Mouse (Mus musculus): ENCODE data around the gene Dguok. TPM values are rescaled to one million over a fixed set of nuclear protein-coding genes. Genes with fewer than 3 reads are reported as not detected.

Dguok gene
- total RNA-seq (2017), result 52.6 and 55.5 TPM in 2 replicates

DNA sequence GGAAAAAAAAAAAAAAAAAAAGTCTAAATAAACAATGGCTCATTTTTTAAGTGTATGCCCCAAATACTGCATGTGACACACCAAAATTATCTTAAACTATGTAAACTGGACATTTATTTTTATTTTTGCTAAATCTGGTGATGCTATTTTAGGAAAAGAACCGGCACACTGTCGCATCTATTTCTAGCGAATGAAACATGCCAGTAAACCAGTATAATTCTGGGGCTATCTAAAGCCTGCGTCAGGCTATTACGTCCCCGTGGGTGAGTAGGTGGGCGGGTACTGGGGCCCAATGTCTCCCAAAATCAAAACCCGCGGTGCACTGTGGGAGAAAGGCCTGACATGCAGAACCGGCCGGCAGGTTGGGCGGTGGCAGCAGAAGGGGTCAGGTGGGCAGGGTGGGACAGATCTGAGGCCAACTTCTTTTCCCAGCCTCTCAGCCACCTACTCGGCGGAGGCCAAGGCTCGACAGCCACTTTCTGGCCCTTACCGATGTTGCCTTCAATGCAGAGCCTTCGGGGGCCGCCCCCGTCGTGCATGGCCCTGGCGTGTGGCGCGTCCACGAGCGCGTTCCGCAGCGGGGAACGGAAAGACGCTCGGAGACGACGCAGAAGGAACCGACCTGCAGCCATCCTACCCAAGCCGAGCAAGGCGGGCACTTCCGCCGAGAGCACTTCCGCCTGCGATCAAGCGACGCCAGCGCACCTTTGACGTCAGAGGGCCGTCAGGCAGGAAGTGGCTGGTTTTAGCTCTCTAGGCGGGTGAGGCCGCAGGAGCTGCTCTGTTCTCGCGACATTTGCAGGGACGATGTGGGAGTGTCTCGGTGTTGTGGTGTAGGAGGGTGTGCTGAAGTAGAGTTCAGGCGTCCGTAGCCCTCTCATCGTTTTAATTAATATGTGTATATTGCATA is at the start of gene Dguok:
Gene Dguok (minus strand): TSS at position 712 of the 910 bp plus-strand sequence.
- peak; percentile 92 to 94 for ATAC-seq (replicated peaks in 1 of 2; ENCODE audit: insufficient read depth in 1 of 2, low FRiP score in 2 of 2, low TSS enrichment in 1 of 2, low read depth in 1 of 2, poor library complexity in 2 of 2, severe bottlenecking in 2 of 2)

DNA sequence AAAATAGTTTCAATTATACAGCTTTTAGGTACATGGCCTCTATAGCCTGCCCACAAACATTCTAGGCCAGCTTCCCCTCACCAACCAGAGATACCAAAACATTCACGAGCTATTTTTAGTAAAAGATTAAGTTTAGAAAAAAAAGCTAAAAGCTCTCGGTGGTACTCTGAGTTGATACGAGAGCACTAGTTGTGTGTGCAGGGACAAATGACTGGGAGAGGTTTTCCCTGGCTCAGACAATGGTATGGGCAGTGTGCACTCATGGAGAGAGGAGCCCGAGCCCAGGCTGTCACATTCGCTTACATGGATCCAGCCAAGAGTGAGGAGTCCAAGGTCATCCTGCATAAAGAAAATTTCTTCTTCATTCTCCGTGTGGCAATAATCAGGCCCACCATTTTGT is 49.2 kb upstream of the Dguok start:
- no peak for ATAC-seq (replicated peaks in 1 of 2; ENCODE audit: insufficient read depth in 1 of 2, low FRiP score in 2 of 2, low TSS enrichment in 1 of 2, low read depth in 1 of 2, poor library complexity in 2 of 2, severe bottlenecking in 2 of 2)

DNA sequence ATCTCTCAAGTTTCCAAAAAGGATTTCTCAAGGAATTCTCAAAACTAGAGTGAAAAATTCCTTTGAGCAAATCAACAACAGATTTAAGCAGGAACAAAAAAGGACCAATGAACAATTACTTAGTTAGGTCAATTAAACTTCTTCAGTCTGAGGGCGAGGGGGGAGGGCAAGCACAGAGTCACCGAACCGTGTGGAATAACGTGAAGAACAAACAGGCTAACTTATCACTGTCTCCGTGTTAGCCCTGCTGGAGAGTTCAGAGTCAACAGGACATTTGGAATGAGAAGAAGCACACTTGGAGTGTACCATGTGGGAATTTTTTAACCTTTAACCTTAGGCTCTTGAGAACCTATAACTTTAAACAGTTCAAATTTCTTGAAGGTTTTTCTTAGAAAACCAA is 41.6 kb upstream of the Dguok start:
- ATAC-seq (replicated peaks in 1 of 2; ENCODE audit: insufficient read depth in 1 of 2, low FRiP score in 2 of 2, low TSS enrichment in 1 of 2, low read depth in 1 of 2, poor library complexity in 2 of 2, severe bottlenecking in 2 of 2), result no peak

DNA sequence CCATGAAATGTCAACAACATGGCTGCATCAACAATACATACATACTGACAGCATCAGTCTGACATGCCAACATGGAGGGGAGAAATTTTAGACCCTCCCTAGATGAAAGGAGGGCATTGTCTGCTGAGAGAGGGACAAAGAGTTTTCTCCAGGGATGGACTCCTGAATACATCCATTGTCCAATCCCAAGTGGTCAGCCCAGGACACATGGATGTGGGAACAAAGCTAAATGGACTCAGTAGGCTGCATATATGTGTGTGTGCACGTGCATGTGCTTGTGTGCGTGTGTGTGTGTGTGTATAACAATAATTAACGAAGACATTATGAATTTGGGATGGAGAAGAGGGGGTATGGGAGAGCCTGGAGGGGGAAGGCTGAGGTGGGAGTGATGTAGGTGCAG is 39.0 kb upstream of the Dguok start:
- ATAC-seq (replicated peaks in 1 of 2; ENCODE audit: insufficient read depth in 1 of 2, low FRiP score in 2 of 2, low TSS enrichment in 1 of 2, low read depth in 1 of 2, poor library complexity in 2 of 2, severe bottlenecking in 2 of 2), result no peak

GRCm38 (mm10) chr6:83541756-83542456 is 35.1 kb upstream of the Dguok start:
- no peak for ATAC-seq (replicated peaks in 1 of 2; ENCODE audit: insufficient read depth in 1 of 2, low FRiP score in 2 of 2, low TSS enrichment in 1 of 2, low read depth in 1 of 2, poor library complexity in 2 of 2, severe bottlenecking in 2 of 2)

DNA sequence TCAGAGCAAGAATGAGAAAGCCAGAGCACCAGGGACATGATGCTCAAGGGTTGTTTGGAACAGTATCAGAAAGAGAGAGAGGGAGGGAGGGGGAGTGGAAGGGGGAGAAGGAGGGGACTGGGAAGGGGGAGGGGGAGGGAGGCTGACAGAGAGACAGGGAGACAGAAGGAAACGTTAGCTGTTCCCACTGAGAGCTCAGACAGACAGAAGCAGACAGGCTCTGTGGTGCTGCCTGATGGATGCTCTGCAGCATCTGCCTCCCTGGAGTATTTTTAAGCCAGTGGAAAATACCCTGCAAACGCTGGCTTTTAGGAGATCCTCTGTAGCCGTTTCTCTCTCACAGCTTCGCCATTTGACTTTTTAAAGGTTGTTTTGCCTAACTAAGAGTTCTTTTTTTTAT is 33.2 kb upstream of the Dguok start:
- ATAC-seq (replicated peaks in 1 of 2; ENCODE audit: insufficient read depth in 1 of 2, low FRiP score in 2 of 2, low TSS enrichment in 1 of 2, low read depth in 1 of 2, poor library complexity in 2 of 2, severe bottlenecking in 2 of 2), result no peak

- peak in 1 of 2 experiments; percentile 62; a peak in 1 of 4 replicates for ATAC-seq (replicated peaks in 1 of 2; ENCODE audit: insufficient read depth in 1 of 2, low FRiP score in 2 of 2, low TSS enrichment in 1 of 2, low read depth in 1 of 2, poor library complexity in 2 of 2, severe bottlenecking in 2 of 2)
Measured at GRCm38 (mm10) chr6:83536795-83537059, 30.0 kb upstream of the Dguok start.

DNA sequence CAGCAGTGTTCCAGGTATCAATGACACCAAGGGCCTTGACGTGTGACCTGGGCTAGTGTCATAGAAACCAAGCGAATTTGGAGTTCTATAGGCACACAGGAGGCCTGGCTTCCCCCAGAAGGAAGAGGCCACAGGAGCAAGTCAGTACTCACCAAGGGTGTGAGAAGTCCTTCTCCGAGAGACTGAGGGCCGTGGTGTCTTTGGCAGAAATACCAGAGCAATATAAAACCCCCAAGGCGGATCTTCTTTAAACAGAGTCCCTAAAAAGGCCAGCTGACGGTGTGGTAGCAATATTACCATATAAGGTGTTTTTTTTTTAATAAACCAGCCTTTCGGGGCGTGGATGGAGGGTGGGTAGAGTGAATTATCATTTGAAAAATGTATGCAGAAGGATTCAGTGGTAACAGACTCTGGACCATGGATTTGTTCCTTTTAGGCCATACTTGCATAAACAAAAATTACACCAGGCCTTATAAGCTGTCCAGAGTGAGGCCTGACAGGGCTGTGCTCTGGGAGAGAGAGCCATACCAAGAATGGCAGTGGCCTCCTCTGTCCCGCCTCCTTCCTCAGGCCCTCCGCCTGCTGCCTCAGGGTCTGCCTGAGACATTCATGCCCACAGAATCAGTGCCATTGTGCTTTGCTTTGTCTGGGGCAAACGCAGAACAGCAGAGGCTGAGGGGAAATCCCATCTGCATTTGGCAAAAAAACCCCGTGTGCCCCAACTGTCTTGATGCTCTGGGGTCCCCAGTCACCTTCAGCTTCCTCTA is 29.4 kb upstream of the Dguok start, which contains the start of gene Actg2:
Gene Actg2 (minus strand): TSS at position 238 of the 767 bp plus-strand sequence.
- ATAC-seq (replicated peaks in 1 of 2; ENCODE audit: insufficient read depth in 1 of 2, low FRiP score in 2 of 2, low TSS enrichment in 1 of 2, low read depth in 1 of 2, poor library complexity in 2 of 2, severe bottlenecking in 2 of 2), result peak; percentile 9 to 27; a peak in 1 of 4 replicates

DNA sequence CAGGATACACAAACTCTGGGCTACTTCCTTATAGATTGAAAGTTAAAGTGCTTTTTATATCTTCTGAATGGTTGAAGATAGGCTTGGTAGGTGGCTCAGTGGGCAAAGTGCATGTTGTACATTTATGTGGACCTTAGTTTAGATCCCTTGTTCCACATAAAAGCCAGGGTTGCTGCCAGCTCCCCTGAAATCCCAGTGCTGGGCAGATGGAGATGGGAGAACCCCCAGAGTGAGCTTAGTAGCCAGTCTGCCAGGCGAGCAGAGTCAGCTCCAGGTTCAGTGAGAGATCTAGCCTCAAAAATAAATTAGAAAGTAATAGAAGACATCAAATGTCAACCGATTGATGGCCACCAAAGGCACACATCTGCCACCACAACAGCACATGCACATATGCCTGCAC is 25.8 kb upstream of the Dguok start:
- no peak for ATAC-seq (replicated peaks in 1 of 2; ENCODE audit: insufficient read depth in 1 of 2, low FRiP score in 2 of 2, low TSS enrichment in 1 of 2, low read depth in 1 of 2, poor library complexity in 2 of 2, severe bottlenecking in 2 of 2)

- ATAC-seq (replicated peaks in 1 of 2; ENCODE audit: insufficient read depth in 1 of 2, low FRiP score in 2 of 2, low TSS enrichment in 1 of 2, low read depth in 1 of 2, poor library complexity in 2 of 2, severe bottlenecking in 2 of 2), result no peak
Measured at GRCm38 (mm10) chr6:83523194-83523593, 16.4 kb upstream of the Dguok start.

DNA sequence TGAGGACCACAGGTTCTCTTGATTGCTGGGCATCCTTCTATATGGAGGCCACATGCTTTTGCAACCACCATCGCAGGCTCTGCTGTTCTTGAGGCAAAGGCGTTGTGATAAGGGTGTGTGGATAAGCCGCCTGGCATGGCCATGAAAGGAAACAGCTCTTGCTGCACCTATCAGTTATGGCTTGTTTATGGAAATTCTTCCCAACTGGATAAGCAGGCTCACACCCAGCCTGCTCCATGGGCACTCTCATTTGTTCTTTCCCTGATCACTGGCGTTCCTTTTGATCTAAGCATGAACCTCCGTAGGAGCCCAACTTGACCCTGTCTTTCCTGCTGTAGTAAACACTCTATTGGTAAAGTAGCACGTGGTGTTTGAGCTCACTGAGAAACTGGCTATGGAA is 15.0 kb upstream of the Dguok start:
- no peak for ATAC-seq (replicated peaks in 1 of 2; ENCODE audit: insufficient read depth in 1 of 2, low FRiP score in 2 of 2, low TSS enrichment in 1 of 2, low read depth in 1 of 2, poor library complexity in 2 of 2, severe bottlenecking in 2 of 2)

DNA sequence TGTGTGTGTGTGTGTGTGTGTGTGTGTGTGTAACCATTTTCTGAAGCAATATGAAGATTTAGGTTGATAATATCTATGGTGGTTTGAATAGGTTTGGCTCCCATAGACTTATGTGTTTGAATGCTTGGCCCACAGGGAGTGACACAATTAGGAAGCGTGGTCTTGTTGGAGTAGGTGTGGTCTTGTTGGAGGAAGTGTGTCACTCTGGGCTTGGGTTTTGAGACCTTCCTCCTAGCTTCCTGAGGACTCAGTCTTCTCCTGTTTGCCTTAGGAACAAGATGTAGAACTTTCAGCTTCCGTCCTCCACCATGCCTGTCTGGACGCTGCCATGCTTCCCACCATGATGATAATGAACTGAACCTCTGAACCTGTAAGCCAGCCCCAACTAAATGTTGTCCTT is 11.9 kb upstream of the Dguok start:
- ATAC-seq (replicated peaks in 1 of 2; ENCODE audit: insufficient read depth in 1 of 2, low FRiP score in 2 of 2, low TSS enrichment in 1 of 2, low read depth in 1 of 2, poor library complexity in 2 of 2, severe bottlenecking in 2 of 2), result no peak

- ATAC-seq (replicated peaks in 1 of 2; ENCODE audit: insufficient read depth in 1 of 2, low FRiP score in 2 of 2, low TSS enrichment in 1 of 2, low read depth in 1 of 2, poor library complexity in 2 of 2, severe bottlenecking in 2 of 2), result no peak
Measured at GRCm38 (mm10) chr6:83515172-83515571, 8.4 kb upstream of the Dguok start.

DNA sequence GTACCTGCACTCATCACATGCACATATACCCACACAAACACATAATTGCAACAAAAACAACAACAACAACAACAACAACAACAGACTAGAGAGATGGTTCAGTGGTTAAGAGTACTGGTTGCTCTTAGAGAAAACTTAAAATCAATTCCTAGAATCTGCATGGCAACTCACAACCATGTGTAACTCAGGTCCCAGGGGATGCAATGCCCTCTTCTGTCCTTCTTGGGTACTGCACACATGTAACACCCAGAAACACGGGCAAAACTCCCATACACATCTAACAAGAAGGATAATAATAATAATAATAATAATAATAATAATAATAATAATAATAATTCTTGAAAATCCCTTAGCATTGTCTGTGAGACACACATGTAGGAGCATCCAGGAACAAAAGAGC is 5.7 kb upstream of the Dguok start:
- ATAC-seq (replicated peaks in 1 of 2; ENCODE audit: insufficient read depth in 1 of 2, low FRiP score in 2 of 2, low TSS enrichment in 1 of 2, low read depth in 1 of 2, poor library complexity in 2 of 2, severe bottlenecking in 2 of 2), result peak; percentile 53 to 64; a peak in 2 of 4 replicates

DNA sequence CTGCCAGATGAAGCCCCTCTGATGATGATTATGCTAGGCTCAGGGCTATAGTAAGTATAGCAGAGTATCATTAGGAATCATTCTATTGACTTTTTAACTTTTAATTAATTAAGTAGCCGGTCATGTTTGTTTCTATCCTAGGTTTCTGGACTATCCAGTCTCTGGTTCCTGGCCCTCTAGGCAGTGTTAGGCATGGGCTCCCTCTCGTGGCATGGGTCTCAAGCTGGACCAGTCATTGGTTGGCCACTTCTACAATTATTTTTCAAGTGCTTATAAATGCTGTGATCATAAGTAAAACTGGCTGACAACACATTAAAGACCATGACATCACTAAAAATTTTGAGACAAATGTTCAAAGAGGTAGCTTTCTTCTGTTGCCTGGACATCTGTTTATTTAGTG is 3.4 kb upstream of the Dguok start:
- ATAC-seq (replicated peaks in 1 of 2; ENCODE audit: insufficient read depth in 1 of 2, low FRiP score in 2 of 2, low TSS enrichment in 1 of 2, low read depth in 1 of 2, poor library complexity in 2 of 2, severe bottlenecking in 2 of 2), result no peak

- ATAC-seq (replicated peaks in 1 of 2; ENCODE audit: insufficient read depth in 1 of 2, low FRiP score in 2 of 2, low TSS enrichment in 1 of 2, low read depth in 1 of 2, poor library complexity in 2 of 2, severe bottlenecking in 2 of 2), result no peak
Measured at GRCm38 (mm10) chr6:83509442-83509841, 2.7 kb upstream of the Dguok start.

GRCm38 (mm10) chr6:83507168-83507546 is 388 bp upstream of the Dguok start:
- ATAC-seq (replicated peaks in 1 of 2; ENCODE audit: insufficient read depth in 1 of 2, low FRiP score in 2 of 2, low TSS enrichment in 1 of 2, low read depth in 1 of 2, poor library complexity in 2 of 2, severe bottlenecking in 2 of 2), result no peak; a peak in 1 of 4 replicates

DNA sequence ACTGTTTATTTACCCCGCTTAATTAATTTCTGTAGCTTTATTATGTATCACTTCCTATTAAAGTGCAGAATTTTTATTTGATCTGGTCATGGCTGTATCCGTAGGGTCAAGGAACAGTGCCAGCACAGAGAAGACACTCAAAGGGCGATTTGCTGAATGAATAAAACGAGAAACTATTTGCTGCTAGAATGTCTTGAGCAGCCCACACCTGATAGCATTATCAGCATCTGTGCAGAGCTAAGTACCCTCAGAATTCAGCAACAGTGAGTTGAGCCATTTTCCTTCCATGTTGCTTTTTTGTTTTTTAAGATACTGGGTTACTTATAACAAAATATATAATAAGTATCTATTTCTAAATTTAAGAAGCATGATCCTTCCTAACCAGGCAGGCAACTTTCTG is 1.2 kb downstream of the Dguok start:
- ATAC-seq (replicated peaks in 1 of 2; ENCODE audit: insufficient read depth in 1 of 2, low FRiP score in 2 of 2, low TSS enrichment in 1 of 2, low read depth in 1 of 2, poor library complexity in 2 of 2, severe bottlenecking in 2 of 2), result no peak

Data from hematopoietic stem cell, adult 5-6 weeks (primary cell).